Mouse (Mus musculus): ENCODE measurements around the gene Rab34. TPM values are rescaled to one million over a fixed set of nuclear protein-coding genes. Genes with fewer than 3 reads are reported as not detected.

Gene Rab34
- polyA plus RNA-seq, 1 experiment from 2014 or later: 65.7 TPM

GRCm38 (mm10) chr11:78176905-78177331 is 11.3 kb upstream of the Rab34 start:
- H3K9ac ChIP-seq: peak overlapping the region; percentile 57
- no peaks in the 10 kb centered on the region for H3K27me3 ChIP-seq
- H3K4me1 ChIP-seq (replicated peaks): peaks cover 58% of the 10 kb centered on the region
- H3K9me3 ChIP-seq: no peaks in the 10 kb centered on the region
- 1% methylated on average over 23 of the region's 23 CpGs for WGBS
- H3K4me3 ChIP-seq: peak overlapping the region; percentile 78
- H3K4me2 ChIP-seq: peak overlapping the region; percentile 87
- ATAC-seq (ENCODE audit: low FRiP score, low read depth): no peak
- peaks cover 25% of the 10 kb centered on the region for H3K36me3 ChIP-seq
- peak overlapping the region; percentile 83 for H3K27ac ChIP-seq (replicated peaks)

- peak; percentile 1; the same call in 1 of the 2 replicates for ATAC-seq (ENCODE audit: low FRiP score, low read depth)
Measured at GRCm38 (mm10) chr11:78177437-78177836, 10.8 kb upstream of the Rab34 start.

GRCm38 (mm10) chr11:78177903-78178858 is 10.0 kb upstream of the Rab34 start:
- H3K27ac ChIP-seq (replicated peaks): peak overlapping the region; percentile 89
- H3K4me1 ChIP-seq (replicated peaks): peaks cover 64% of the 10 kb centered on the region
- H3K4me3 ChIP-seq: peak overlapping the region; percentile 78
- WGBS: under 1% methylated on average over 76 of the region's 84 CpGs
- H3K9me3 ChIP-seq: no peaks in the 10 kb centered on the region
- H3K9ac ChIP-seq: peak overlapping the region; percentile 56
- peak overlapping the region; percentile 87 for H3K4me2 ChIP-seq
- peak; percentile 82 for ATAC-seq (ENCODE audit: low FRiP score, low read depth)
- peaks cover 28% of the 10 kb centered on the region for H3K36me3 ChIP-seq
- H3K27me3 ChIP-seq: no peaks in the 10 kb centered on the region

More at GRCm38 (mm10) chr11:78177437-78177836, 10.8 kb upstream of the Rab34 start:
- H3K4me2 ChIP-seq: peak overlapping the region; percentile 87
- H3K36me3 ChIP-seq: peaks cover 28% of the 10 kb centered on the region
- H3K27ac ChIP-seq (replicated peaks): peak overlapping the region; percentile 89
- under 1% methylated on average over 10 of the region's 10 CpGs for WGBS
- H3K9ac ChIP-seq: no peak overlapping the region
- no peaks in the 10 kb centered on the region for H3K27me3 ChIP-seq
- H3K4me3 ChIP-seq: peak overlapping the region; percentile 78
- H3K4me1 ChIP-seq (replicated peaks): peaks cover 63% of the 10 kb centered on the region
- no peaks in the 10 kb centered on the region for H3K9me3 ChIP-seq

GRCm38 (mm10) chr11:78178859-78179437 is 9.3 kb upstream of the Rab34 start:
- no peaks in the 10 kb centered on the region for H3K27me3 ChIP-seq
- H3K27ac ChIP-seq (replicated peaks): peak overlapping the region; percentile 89
- H3K9ac ChIP-seq: peak overlapping the region; percentile 56
- H3K36me3 ChIP-seq: peaks cover 28% of the 10 kb centered on the region
- peaks cover 67% of the 10 kb centered on the region for H3K4me1 ChIP-seq (replicated peaks)
- 3% methylated on average over 29 of the region's 29 CpGs for WGBS
- 0 out of 2 replicates have a peak, but pooled peaks have one; percentile 1 for ATAC-seq (ENCODE audit: low FRiP score, low read depth)
- peak overlapping the region; percentile 78 for H3K4me3 ChIP-seq
- peak overlapping the region; percentile 87 for H3K4me2 ChIP-seq
- H3K9me3 ChIP-seq: no peaks in the 10 kb centered on the region

- WGBS: 34% methylated on average over 8 of the region's 8 CpGs
- peak overlapping the region; percentile 87 for H3K4me2 ChIP-seq
- H3K36me3 ChIP-seq: peaks cover 28% of the 10 kb centered on the region
- H3K4me3 ChIP-seq: peak overlapping the region; percentile 78
- H3K9ac ChIP-seq: no peak overlapping the region
- H3K27me3 ChIP-seq: no peaks in the 10 kb centered on the region
- H3K27ac ChIP-seq (replicated peaks): no peak overlapping the region
- no peak for ATAC-seq (ENCODE audit: low FRiP score, low read depth)
- H3K4me1 ChIP-seq (replicated peaks): peaks cover 69% of the 10 kb centered on the region
- H3K9me3 ChIP-seq: no peaks in the 10 kb centered on the region
Measured at GRCm38 (mm10) chr11:78179438-78179999, 8.7 kb upstream of the Rab34 start.

- H3K4me1 ChIP-seq (replicated peaks): peaks cover 69% of the 10 kb centered on the region
- peaks cover 28% of the 10 kb centered on the region for H3K36me3 ChIP-seq
- H3K4me2 ChIP-seq: peak overlapping the region; percentile 87; the same call in 1 of the 2 replicates
- ATAC-seq (ENCODE audit: low FRiP score, low read depth): no peak
- 80% methylated on average over 6 of the region's 6 CpGs for WGBS
- H3K4me3 ChIP-seq: 0 out of 2 replicates have a peak overlapping the region, but pooled peaks have one; percentile 78
- H3K9me3 ChIP-seq: no peaks in the 10 kb centered on the region
- no peaks in the 10 kb centered on the region for H3K27me3 ChIP-seq
- H3K9ac ChIP-seq: no peak overlapping the region
- H3K27ac ChIP-seq (replicated peaks): no peak overlapping the region
Measured at GRCm38 (mm10) chr11:78180081-78180761, 8.0 kb upstream of the Rab34 start.

GRCm38 (mm10) chr11:78181830-78182357 is 6.3 kb upstream of the Rab34 start:
- WGBS: 53% methylated on average over 2 of the region's 2 CpGs
- H3K4me1 ChIP-seq (replicated peaks): peaks cover 59% of the 10 kb centered on the region
- H3K27ac ChIP-seq (replicated peaks): no peak overlapping the region
- peak overlapping the region; percentile 70 for H3K4me2 ChIP-seq
- peak overlapping the region; percentile 59 for H3K4me3 ChIP-seq
- peak overlapping the region; percentile 69 for H3K9ac ChIP-seq
- peaks cover 28% of the 10 kb centered on the region for H3K36me3 ChIP-seq
- no peaks in the 10 kb centered on the region for H3K27me3 ChIP-seq
- no peaks in the 10 kb centered on the region for H3K9me3 ChIP-seq
- ATAC-seq (ENCODE audit: low FRiP score, low read depth): no peak

GRCm38 (mm10) chr11:78182450-78182849 is 5.8 kb upstream of the Rab34 start:
- peaks cover 28% of the 10 kb centered on the region for H3K36me3 ChIP-seq
- peak overlapping the region; percentile 94 for H3K27ac ChIP-seq (replicated peaks)
- no peaks in the 10 kb centered on the region for H3K27me3 ChIP-seq
- WGBS: 13% methylated on average over 7 of the region's 7 CpGs
- peak overlapping the region; percentile 59 for H3K4me3 ChIP-seq
- peak overlapping the region; percentile 70 for H3K4me2 ChIP-seq
- peaks cover 54% of the 10 kb centered on the region for H3K4me1 ChIP-seq (replicated peaks)
- no peaks in the 10 kb centered on the region for H3K9me3 ChIP-seq
- peak overlapping the region; percentile 69 for H3K9ac ChIP-seq
- ATAC-seq (ENCODE audit: low FRiP score, low read depth): no peak

- peak within 1 kb of the TSS; percentile 94 for H3K27ac ChIP-seq (replicated peaks)
- peak within 1 kb of the TSS; percentile 69 for H3K9ac ChIP-seq
- H3K4me1 ChIP-seq (replicated peaks): peaks cover 54% of the 10 kb centered on the region
- ATAC-seq (ENCODE audit: low FRiP score, low read depth): peak; percentile 95
- H3K9me3 ChIP-seq: no peaks in the 10 kb centered on the region
- peaks cover 28% of the 10 kb centered on the region for H3K36me3 ChIP-seq
- peak within 1 kb of the TSS; percentile 59 for H3K4me3 ChIP-seq
- under 1% methylated on average over 38 of the region's 38 CpGs for WGBS
- H3K4me2 ChIP-seq: peak within 1 kb of the TSS; percentile 70
- no peaks in the 10 kb centered on the region for H3K27me3 ChIP-seq
Measured at GRCm38 (mm10) chr11:78182961-78183844, 5.0 kb upstream of the Rab34 start, which contains the start of gene Rpl23a. Gene Rpl23a (minus strand): TSS chr11:78183584.

GRCm38 (mm10) chr11:78183884-78184514 is 4.2 kb upstream of the Rab34 start:
- Histone ChIP-seq H3K9me3 (no peaks in the 10 kb centered on the region), H3K27ac (replicated peaks) (peak overlapping the region; percentile 94), H3K27me3 (no peaks in the 10 kb centered on the region), H3K9ac (peak overlapping the region; percentile 32), H3K36me3 (peaks cover 28% of the 10 kb centered on the region), H3K4me3 (peak overlapping the region; percentile 59), H3K4me2 (peak overlapping the region; percentile 50), H3K4me1 (replicated peaks) (peaks cover 47% of the 10 kb centered on the region)
- ATAC-seq (ENCODE audit: low FRiP score, low read depth): no peak
- WGBS: 53% methylated on average over 10 of the region's 10 CpGs

All from hindbrain, embryonic 15.5 days (tissue).